Mouse (Mus musculus): Measurements from ENCODE around the gene Dnajc19.
A peak's percentile ranks its signal among the peaks of the same experiment; 100 is the strongest.

Dnajc19 gene

GRCm38 (mm10) chr3:34030601-34031000, 50.5 kb downstream of the Dnajc19 start:
- DNase-seq (ENCODE audit: low read depth, low spot score): no peak

DNA sequence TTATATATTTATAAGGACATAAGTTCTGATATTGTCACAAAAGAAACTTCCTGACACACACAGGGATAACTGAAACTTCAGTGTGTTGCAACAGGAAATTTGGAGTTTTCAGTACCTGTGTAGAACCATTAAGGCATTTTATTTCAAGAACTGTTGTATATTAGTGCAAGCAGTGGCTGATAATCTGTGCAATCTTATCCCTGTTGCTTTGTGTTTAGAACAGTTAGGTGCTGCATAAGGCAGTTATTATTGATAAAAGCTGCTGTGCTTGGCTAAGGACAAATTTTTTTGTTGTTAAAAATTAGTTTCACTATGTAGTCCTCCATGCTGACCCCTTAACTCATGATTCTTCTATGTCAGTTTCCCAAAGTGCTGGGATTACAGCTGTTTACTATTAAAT, 52.2 kb downstream of the Dnajc19 start:
- no peak for DNase-seq (ENCODE audit: low read depth, low spot score)

DNA sequence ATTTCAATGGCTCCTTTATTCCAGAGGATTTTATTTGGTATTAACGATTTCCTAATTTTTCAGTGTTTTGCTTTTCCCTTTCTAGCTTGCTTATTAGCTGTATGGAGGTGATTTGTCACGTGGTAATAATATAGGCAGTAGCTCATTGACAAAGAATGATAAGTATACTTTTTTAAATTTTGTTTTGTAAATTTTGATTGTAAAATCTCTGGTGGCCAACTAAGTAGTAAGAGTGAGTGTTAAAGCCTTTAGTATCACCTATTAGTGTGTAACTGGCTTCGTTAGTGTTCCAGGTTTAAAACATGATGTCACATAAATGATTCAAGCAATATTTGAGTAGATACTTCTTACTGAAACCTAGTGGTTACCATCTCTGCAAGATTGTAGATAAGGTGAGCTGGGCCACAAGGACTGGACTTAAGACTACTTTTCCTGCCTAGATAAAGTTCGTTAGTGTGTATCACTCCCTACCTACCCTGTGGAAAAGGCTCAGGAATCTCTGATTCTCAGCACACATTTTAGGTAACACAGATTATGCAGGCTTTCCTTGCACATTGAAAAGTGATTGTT, 59.8 kb downstream of the Dnajc19 start:
- DNase-seq (ENCODE audit: low read depth, low spot score): no peak

DNA sequence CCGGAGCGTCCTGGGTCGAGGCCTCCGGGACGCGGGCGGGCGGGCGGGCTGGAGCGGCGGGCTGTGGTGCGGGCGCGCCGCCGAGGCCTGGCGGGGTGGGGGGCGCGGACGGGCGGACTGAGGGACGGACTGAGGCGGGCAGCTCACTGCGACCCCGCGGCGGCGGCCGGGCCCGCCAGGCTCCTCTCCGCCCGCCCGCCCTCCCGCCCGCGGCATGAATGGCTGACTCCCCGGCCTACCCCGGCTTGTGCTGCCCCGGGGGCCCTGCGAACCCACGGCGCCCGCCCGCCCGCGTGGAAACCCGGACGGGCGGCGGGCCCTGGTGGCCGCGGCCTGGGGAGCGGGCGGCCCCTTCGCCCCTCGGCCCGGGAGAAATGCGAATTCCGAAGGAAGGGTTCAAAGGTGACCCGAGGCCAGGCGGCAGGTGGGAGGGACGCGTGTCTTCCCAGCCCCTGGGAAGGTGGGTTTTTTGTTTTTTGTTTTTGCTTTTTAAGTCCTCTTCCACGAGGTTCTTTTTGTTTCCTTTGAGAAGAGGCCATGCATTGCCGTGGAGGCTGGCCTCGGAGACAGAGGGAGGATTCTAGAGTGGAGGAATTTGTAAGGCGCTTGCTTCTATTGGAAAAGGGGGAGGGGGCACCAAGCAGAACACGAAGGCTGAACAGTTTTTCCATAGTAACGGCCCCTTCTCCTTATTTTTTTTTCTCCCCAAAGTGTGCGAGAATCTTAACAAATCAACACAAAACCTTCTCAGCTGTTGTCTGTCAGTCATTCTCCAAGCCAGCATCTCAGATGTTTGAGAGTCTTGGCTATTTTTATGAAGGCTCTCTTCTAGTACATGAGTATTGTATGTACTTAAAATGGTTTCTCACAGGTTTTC, 60.5 kb downstream of the Dnajc19 start:
- peak; percentile 31 for DNase-seq (ENCODE audit: low read depth, low spot score)

GRCm38 (mm10) chr3:34019540-34020381, 61.4 kb downstream of the Dnajc19 start, which contains the start of gene Fxr1:
Gene Fxr1, plus strand, starts transcription at chr3:34019943.
- DNase-seq (ENCODE audit: low read depth, low spot score): peak; percentile 81

DNA sequence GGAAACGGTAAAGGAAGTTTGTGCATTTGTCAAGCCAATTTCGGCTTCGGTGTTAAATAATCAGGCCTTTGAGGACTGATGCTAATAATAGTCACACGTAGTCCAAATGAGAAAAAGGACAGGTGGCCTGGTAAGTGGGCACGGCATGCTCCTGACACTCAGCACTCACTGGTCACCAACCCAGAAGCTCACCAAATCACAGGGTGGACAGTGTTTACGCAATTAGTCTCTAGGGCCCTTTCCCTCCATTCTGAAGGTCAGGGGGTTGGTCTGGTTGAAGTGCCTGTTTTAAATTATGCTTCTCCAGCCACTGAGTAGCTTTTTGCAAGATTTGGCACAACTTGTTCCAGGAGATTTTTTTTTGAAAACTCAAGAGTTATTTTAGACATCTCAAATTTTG, 72.9 kb downstream of the Dnajc19 start:
- DNase-seq (ENCODE audit: low read depth, low spot score): no peak

GRCm38 (mm10) chr3:34007611-34008010, 73.5 kb downstream of the Dnajc19 start:
- no peak for DNase-seq (ENCODE audit: low read depth, low spot score)

DNA sequence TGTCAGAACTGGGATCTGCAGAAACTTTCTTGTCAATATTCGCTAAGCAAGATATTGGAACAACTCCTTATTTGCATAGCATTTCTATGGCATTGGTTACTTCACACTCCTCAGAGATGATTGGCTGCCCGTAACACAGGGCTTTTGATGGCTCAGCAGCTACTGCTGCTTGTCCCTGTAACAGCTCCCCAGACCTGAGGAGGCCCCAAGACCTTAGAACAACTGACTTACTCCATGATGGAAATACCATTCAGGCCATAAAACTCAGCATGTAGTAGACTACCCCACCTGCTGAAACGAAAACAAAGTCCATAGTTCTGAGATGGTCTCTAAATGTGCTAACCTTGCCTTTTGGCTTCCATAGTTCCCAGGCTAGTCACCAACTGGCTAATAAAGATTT, 74.3 kb downstream of the Dnajc19 start:
- no peak for DNase-seq (ENCODE audit: low read depth, low spot score)

GRCm38 (mm10) chr3:34006301-34006700, 74.8 kb downstream of the Dnajc19 start:
- DNase-seq (ENCODE audit: low read depth, low spot score): no peak

All from A20 (cell line).